Mouse (Mus musculus) T-helper 1 cell (primary cell): ENCODE measurements around the gene Smurf2.

Experiments used
- in situ Hi-C: fragments of 300-600 bp; cut with MboI, MseI; formaldehyde crosslinking; loops from one replicate; pipeline ENCODE4 v1.15.1; 2025; ENCODE audit warnings: high pct_unique_total_duplicates

Smurf2 gene

DNA sequence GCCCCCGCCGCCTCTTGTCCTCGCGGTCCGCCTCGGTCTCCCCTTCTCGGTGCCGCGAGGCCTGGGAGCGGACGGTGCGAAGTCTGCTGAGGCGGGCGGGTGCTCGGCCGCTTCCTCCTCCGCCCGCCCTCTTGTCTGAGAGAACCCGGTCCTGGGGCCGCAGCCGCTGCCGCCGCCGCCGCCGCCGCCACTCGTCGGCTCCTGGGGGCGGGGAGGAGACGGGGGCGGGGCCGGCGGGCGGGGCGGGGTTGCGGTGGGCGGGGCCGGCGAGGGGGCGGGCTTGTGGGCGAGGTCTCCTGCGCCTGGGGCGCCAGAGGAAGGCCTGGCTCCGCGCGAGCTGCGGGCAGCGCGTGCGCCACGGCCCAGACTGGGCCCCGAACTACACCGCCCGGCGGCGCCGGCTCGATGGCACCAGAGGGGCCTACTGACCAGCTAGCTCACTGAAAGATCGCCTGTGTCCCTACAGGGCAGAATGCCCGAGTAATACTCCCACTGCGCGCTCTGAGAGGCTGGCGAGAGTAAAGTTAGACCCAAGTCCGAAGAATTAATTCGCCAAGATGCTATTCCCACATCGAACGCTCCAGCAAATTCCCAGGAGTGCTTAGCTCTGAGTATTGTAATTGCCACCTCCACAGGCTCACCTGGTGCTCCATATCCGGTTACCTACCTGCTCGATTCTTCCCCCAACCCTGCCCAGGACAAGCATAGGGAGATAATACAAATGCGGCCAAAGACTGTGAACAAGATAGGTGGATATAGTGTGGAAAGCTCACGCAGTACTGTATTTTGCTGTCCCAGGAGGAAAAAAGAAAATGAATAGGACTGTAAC is at the start of gene Smurf2:
Smurf2 (minus strand) TSS at position 165 of the 829 bp plus-strand sequence.
- in situ Hi-C loops: no loop called here

DNA sequence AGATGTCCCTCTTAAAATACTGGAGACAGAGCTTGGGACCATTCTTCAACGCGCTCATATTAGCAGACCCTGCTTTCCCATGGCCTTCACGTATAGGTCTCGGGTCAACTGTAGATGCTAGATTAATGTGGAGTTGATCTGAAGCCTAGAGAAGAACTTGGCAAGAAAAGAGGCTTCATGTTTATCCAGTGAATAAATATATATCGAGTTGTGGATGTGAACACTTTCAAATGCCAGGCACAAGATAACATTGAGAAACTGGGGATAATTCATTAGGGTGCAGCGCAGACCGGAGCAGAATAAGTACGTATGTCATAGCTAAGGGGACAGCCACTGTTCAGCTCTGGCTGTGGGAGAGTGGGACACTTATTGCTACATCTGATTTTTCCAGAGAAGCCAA is 49.3 kb upstream of the Smurf2 start:
- in situ Hi-C loops: loop anchor here (5.0 to 10.0 kb wide), 2 partner anchors 55 to 122 kb away; no protein-coding TSS in a partner anchor

DNA sequence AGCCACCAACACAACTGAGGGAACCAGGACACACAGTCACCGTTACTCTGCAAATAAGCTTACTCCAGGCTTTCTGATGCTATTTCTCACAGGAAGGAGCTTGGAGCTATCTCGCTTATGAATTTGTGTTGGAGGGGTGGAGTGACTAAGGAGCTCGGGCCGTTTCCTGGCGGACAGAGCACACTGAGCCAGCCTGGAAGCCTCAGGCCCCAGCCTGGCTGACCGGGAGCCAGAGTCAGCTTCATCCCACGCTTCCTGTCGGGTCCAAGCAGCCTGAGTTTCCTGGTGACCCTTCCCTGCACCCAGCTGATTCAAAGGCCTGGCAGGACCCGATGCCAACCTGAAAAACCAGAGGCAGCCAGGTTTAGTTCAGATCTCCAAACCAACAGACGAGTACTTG is 47.1 kb upstream of the Smurf2 start:
- in situ Hi-C loops: no loop called here

DNA sequence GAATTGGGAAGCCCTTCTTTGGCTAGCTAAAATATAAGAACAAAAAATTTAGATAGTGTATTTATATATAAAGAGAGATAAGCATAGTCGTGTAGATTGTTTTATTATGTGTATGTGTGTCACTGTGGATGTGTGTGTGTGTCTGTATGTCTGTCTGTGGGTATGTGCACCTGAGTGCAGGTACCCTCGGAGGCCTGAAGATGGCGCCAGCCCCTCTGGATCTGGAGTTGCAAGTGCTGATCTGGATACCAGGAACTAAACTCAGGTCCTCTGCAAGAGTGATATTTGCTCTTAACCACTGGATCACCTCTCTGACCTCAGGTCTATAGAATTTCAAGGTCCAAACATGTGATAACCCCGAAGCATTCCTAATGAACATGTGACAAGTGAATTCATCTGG is 45.4 kb upstream of the Smurf2 start:
- in situ Hi-C loops: no loop called here

DNA sequence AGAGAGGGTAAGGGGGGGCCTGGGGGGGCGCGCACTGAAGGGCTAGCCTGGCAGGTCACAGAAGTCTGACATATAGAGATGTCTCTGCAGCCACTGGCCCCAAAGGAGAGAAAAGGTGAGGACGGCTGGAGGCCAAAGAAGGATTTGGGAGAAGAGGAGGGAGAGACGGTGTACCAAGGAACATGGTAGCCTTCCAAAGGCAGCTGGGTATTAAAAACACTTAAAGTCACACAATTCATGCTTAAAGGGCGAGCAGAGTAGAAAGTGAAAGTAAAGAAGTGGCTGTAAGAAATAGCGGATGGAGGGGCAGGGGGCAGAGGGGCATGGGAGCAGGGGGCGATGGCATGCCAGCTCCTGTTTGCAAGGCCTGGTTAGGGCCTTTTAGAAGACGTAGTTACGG is 41.8 kb upstream of the Smurf2 start:
- in situ Hi-C loops: no loop called here

DNA sequence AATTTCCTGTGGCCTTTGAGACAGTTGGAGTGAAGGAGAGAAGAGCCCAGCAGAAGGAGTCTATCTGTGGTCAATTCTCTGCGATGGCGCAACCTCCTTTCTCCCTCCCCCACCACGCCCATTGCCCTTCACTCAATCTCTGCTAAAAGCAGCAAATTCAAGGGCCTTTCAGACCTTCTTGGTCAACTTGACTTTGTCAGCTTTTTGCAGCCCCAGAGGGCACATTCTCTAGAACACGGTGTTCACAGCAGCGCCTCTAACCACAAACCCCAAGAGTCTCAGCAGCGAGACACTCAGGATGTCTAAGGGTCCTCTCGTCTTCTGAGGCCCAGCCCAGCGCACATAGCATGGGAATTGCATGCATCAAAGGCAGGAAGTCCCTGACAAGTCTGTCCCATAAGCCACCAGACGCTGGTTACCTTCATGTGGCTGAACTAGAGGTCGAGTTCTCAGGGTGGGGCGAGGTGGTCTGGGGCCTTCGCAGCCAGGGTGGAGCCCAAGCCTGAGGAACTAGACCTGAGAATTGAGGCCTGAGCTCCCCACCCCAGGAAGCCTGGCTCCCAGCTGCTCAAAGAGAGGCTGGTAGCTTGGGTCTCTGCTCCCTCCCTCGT is 41.1 kb upstream of the Smurf2 start:
- in situ Hi-C loops: no loop called here

DNA sequence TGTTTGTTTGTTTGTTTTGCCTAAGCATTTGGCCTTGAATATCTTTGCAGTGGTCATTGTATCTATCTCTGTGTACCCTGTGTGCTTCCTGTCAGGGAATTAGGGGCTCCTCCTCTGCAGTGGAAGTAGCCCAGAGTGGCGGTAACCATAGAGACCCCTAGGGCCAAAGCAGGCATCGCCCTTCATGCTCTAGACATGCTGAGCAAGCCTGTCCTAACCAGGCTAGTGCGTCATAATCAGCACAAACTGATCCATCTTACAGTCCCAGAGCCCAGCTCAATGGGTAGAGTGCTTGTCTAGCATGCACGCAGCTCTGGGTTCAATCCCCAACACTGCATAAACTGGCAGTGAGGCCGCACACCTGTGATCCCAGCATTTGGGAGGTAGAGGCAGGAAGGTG is 38.6 kb upstream of the Smurf2 start:
- in situ Hi-C loops: no loop called here

DNA sequence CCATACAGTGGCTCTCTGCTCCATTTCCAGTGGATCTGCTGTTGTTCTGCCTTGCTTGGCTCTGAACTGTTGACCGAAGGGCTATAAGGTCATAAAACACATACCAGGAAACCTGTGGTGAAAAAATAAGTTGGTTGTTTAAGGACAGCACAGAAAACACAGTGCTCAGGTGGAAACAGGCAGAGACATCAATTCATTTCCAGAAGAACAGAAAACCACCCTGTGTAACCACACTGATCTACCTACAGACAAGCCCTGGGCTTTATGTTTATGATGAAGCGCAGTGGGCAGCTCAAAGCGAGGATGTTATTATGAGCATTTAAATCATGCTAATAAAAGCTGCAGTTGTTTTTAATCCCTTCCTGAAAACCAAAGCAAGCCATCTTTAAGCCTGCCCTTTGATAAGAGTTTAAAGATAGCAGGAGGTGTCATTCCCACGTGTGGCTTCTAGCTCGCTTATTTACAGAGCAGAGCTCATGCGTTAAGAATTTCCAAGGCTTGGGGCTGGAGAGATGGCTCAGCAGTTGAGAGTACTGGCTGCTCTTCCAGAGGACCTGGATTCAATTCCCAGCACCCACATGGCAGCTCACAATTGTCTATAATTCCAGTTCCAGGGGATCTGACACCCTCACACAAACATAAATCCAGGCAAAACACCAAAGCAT is 38.0 kb upstream of the Smurf2 start:
- in situ Hi-C loops: no loop called here

DNA sequence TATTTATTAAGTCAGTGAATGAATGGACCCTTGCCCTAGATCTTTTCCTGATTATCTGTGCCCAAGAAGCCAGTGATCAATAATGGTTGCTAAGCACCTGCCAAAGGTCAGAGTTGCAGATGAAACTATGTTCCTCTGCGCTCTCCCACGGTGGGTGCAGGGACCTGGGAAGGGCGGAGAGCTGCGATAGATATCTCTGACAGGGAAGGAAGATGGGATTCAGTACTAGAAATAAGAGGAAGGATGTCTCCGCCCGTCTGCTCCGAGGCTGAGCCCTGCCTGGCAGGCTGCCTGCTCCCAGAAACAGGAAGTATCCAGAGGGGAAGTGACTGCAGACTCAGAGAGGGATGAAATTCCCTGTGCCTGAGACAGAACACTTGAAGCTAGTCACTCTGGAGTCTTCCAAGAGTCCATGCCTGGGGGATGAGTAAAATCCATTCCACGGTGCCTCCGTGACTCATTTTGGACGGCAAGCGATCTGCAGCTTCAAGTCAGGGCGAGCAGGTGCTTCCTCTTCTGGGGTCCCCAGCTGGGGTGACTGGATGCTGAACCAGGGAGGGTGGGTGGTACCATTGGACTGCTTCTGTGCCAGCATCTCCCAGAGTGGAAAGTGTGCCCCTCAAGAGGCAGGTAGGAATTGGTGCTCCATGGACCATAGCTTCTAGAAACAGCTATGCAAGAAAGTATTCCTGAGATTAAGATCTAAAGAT is 36.9 kb upstream of the Smurf2 start:
- in situ Hi-C loops: no loop called here

DNA sequence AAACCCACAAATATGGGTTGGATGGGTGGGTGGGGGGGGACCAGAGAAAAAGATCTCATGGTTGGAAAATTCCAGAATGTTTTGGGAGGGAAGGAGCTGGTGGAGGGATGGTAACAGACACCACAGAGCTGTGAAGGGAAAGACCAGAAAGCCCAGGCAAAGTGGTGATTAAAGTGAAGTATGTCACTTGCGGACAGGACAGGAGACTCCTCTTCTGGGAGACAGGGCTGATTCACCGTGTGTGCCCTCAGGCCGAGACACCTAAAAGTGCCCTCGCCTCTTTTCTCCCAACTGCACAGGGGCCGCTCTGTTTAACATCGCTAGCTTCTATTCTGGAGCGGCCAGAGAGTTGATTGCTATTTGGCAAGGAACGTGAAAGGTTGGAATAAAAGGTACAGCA is 34.1 kb upstream of the Smurf2 start:
- in situ Hi-C loops: no loop called here

DNA sequence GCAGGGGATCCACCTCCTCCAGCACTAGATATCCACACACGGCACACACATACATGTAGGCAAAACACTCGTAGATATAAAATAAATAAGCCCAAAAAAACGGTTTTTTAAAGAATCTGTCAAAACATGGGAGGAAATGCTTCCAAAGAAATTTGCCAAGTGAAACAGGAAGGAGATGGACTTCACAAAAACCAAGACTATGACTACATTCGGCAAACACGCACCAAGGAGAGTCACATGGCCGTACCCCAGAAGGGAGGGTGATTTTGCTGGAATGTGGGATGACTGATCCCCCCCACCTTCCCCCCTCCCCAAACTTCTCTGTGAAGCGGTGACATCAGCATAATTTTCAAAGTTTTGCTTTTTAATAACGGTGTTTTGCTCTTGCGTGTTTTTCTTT is 33.6 kb upstream of the Smurf2 start:
- in situ Hi-C loops: no loop called here

DNA sequence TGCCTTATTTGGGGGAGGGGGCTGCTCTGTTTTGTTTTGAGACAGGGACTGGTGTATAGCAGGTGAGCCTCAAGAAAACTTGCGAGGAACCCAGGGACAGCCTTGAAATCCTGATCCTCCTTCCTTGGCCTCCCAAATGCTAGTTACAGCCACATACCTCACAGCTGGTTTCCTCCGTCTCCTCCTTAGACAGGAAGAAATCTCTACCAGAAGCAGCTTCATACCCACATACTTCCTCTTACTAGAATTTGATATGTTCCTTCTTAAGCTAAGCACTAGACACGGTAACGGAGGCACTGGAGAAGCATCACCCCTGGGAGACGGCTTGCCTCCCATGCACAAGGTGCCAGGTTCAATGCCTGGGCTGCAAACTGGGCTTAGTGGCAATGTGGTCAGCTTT is 16.8 kb upstream of the Smurf2 start:
- in situ Hi-C loops: loop anchor here (5.0 kb wide), 1 partner anchor 40 kb away; no protein-coding TSS in a partner anchor

DNA sequence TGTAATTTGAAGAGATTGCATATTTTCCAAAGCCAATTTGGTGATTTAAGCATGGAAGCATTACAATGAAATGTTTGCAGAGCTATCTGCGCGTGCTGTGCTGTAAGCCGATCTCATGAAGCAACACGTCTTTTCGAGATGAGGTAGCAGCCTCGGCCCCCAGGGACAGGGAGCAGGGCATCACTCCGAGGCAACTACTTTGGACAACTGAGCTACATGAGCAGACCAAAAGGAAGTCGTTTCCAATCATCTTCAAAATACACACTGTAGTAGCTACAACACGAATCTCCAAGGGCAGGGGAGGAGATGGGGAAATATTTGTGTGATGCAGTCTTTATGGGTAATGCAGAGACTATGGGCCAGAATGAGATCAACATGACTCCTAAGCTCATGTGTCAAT is 9.9 kb upstream of the Smurf2 start:
- in situ Hi-C loops: no loop called here

DNA sequence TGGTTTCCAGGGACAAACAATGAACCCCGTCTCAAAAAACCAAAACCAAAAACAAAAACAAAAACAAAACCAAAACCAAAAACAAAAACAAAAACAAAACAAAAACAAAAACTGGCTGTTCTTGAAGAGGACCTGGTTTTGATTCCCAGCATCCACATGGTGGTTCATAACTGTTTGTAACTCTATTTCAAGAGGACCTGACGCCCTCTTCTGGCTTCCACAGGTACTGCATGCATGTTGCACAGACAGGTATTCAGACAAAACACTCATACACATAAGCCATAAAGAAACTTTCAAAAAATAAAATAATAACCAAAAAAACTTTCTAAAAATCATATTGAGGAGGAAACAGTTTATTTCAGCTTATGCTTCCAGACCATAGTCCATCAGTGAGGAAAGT is 8.4 kb upstream of the Smurf2 start:
- in situ Hi-C loops: no loop called here

DNA sequence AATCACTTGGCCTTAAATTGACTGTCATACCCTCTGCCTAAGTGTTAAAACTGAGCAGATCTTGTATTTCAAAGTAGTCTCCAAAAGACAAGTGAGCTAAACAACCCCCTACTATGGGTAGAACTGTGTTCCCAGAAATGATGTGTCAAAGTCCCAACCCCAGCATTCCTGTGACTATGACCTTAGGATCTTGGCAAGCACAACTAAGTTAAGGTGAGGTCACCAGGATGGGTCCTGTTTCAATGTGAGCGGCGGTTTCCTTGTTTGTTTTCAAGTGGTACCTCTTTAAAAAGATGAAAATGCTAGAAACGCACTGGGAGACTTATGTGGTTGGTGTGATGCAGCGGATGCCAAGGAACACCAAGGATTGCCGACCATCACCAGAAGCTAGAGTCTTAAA is 7.4 kb upstream of the Smurf2 start:
- in situ Hi-C loops: no loop called here

DNA sequence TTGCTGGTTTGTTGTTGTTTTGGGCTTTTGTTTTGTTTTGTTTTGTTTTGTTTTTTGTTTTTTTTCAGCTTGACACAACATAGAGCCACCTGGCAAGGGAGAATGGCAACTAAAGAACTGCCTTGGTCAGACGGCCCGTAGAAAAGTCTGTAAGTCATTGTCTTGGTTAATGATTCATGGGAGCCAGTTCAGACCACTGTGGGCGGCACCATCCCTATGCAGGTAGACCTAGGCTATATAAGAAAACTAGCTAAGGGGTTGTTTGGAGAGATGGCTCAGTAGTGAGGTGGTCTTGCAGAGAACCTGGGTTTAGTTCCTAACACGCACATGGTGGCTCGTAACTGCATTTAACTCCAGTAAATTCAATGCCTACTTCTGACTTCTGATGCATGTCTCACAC is 6.7 kb upstream of the Smurf2 start:
- in situ Hi-C loops: no loop called here

DNA sequence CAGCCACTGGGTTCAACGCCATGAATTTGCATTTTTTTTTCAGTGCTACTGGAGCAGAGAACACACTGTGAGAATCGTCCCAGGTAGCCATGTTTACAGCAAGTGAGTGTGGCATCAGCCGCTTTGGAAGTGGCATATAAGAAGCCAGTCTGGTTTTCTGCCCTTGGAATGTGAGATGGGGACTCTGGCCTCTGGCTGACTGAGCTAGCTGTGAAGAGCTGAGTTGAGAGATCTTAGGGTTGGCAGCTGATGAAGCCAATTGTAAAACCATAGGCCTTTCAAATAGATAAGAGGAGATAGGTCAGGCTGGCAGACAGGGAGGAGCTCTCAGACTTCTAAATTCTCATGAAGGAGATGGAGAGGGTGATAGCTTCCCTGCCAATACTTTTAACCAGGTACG is 6.2 kb upstream of the Smurf2 start:
- in situ Hi-C loops: no loop called here

DNA sequence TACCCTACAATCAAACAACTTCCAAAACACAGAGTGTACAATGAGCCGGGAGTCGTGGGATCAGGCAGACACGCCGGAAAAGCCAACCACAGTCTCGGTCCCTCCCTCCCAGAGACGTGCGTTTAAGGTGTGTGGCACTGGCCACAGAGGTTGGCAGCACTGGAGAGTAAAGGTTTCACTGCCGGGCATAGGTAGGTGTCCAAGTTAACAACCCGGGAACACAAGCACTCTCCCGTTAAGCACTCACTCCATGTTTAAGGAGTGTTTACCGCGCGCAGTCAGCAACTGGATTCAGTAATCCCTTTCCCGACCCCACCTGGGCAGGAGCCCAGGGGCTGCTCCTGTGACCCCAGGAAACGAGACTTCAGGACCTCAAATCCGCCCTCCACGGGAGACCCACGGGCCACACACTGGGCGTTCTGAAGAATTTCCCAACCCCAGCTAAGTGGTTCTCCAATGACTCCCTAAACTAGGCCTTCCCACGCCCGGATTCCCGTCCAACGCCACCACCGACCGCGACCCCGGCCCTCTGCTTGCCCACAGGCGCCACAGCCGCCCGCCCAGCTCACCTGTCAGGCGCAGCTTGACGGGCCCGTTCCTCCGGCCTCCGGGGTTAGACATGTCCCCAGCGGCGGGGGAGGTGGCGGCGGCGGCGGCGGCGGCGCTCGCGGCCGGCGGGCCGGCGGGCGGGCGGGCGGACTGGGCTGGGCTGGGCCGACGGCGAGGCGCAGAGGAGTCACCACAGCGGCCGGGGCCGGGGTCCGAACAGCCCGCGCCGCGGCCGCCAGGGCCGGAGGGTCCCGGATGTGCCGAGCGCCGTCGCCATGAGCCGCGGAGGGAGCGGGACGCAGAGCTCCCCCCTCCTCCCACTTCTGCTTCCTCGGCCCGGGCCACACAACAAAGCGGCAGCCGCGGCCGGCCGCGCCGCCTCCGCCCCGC is 634 bp downstream of the Smurf2 start:
- in situ Hi-C loops: loop anchor here (10.0 kb wide), 1 partner anchor 55 kb away; no protein-coding TSS in a partner anchor

DNA sequence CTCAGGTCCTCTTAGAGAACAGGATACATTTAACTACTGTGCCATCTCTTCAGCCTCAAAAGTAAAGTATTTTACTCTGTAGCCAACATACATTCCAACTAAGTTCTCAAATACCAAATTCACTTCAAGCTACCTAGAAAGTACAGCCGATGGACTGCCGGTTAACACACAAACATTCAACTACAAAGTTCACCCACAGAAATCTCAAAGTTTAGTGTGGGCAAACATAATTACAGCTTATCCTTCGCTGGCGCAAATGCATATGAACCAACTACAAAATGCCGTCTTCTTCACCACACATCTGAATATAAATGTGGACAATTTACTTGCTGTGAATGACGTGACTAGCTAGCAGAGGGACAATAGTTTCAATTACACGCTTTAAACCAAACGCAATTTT is 1.6 kb downstream of the Smurf2 start:
- in situ Hi-C loops: loop anchor here (10.0 kb wide), 1 partner anchor 56 kb away; no protein-coding TSS in a partner anchor

DNA sequence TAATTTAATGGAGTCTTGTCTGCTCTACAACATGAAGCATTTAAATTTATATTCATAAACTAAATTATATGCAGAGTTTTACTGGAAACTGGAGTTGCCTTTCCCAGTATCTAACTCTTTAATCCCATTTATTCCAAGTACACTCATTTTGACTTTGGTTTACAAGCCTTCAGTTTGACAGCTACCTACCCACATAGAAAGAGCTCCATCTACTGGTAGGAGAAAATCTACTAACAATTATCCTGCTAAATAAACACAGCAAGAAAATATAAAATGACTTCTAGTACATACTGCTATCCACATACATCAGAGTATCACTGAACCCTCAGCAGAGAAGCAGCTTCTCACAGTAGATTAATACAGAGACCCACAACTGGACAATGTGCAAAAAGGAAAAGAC is 9.3 kb downstream of the Smurf2 start:
- in situ Hi-C loops: loop anchor here (5.0 to 10.0 kb wide), 2 partner anchors 64 to 119 kb away; no protein-coding TSS in a partner anchor

DNA sequence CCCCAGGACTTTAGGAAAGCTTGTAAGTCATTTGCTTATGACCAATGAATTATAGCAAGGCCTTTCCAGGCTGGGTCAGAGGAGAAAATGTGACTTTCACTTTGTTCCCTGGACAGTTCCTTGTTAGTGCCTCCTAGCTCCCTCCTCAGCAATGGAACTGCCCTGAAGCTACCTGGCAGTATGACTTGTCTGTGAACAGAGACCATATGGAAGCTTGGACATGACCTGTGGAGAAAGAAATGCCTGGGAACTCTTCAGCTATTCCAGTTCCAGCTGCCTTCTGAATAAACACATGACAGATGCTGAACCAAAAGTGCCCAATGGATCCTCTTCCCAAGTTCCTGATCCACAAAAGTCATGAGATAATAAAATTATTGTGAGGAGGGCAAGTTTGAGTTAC is 12.5 kb downstream of the Smurf2 start:
- in situ Hi-C loops: no loop called here
